Mouse (Mus musculus): Measurements from ENCODE around the gene Pfdn4. TPM values are rescaled to one million over a fixed set of nuclear protein-coding genes. Genes with fewer than 3 reads are reported as not detected.

Gene Pfdn4
- polyA plus RNA-seq, 1 experiment from 2014 or later = 18.1 TPM

DNA sequence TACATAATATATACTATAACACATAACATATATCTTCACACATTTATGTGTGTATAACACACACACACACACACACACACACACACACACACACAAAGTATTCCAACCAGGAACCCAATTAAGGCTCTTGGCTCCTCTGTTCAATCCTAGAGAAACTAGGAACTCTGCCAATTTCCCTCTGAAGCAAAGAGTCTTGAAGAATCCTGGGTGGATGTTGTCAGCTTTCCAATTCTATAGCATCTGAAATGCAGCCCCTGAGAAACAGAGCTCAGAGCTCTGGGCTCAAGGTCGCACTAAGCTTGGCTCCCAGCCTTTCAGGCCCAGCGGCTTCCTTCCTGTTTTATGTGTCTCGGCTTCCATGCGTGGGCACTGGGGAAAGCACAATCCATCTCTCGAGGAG is 54.0 kb downstream of the Pfdn4 start:
- H3K4me3 ChIP-seq (ENCODE audit: low read depth, low read length) = no peak overlapping the region
- H3K36me3 ChIP-seq (ENCODE audit: control insufficient read depth, insufficient read depth) = no peaks in the 10 kb centered on the region
- H3K4me2 ChIP-seq (ENCODE audit: low read depth, low read length) = no peak overlapping the region
- no peak for ATAC-seq (ENCODE audit: low read depth)
- H3K4me1 ChIP-seq (ENCODE audit: control insufficient read depth, low read depth, low read length) = no peaks in the 10 kb centered on the region
- H3K27me3 ChIP-seq (ENCODE audit: control insufficient read depth, insufficient read depth, low read depth, low read length) = no peaks in the 10 kb centered on the region
- H3K27ac ChIP-seq (ENCODE audit: low read length) = no peak overlapping the region
- WGBS (ENCODE audit: insufficient replicate concordance) = 28% methylated on average over 5 of the region's 5 CpGs
- no peaks in the 10 kb centered on the region for H3K9me3 ChIP-seq (replicated peaks; ENCODE audit: control insufficient read depth, low read length)
- no peak overlapping the region for H3K9ac ChIP-seq (ENCODE audit: low read depth, low read length)

GRCm38 (mm10) chr2:170552088-170552487 is 55.9 kb downstream of the Pfdn4 start:
- Histone ChIP-seq H3K9ac (ENCODE audit: low read depth, low read length) (no peak overlapping the region), H3K9me3 (replicated peaks; ENCODE audit: control insufficient read depth, low read length) (no peaks in the 10 kb centered on the region), H3K4me1 (ENCODE audit: control insufficient read depth, low read depth, low read length) (no peaks in the 10 kb centered on the region), H3K27me3 (ENCODE audit: control insufficient read depth, insufficient read depth, low read depth, low read length) (no peaks in the 10 kb centered on the region), H3K4me3 (ENCODE audit: low read depth, low read length) (no peak overlapping the region), H3K4me2 (ENCODE audit: low read depth, low read length) (no peak overlapping the region), H3K27ac (ENCODE audit: low read length) (no peak overlapping the region), H3K36me3 (ENCODE audit: control insufficient read depth, insufficient read depth) (no peaks in the 10 kb centered on the region)
- ATAC-seq (ENCODE audit: low read depth) = no peak
- 56% methylated on average over 7 of the region's 7 CpGs for WGBS (ENCODE audit: insufficient replicate concordance)

GRCm38 (mm10) chr2:170563956-170564855 is 68.0 kb downstream of the Pfdn4 start:
- Histone ChIP-seq H3K36me3 (ENCODE audit: control insufficient read depth, insufficient read depth) (no peaks in the 10 kb centered on the region), H3K9ac (ENCODE audit: low read depth, low read length) (no peak overlapping the region), H3K4me1 (ENCODE audit: control insufficient read depth, low read depth, low read length) (no peaks in the 10 kb centered on the region), H3K27ac (ENCODE audit: low read length) (no peak overlapping the region), H3K4me3 (ENCODE audit: low read depth, low read length) (no peak overlapping the region), H3K27me3 (ENCODE audit: control insufficient read depth, insufficient read depth, low read depth, low read length) (no peaks in the 10 kb centered on the region), H3K9me3 (replicated peaks; ENCODE audit: control insufficient read depth, low read length) (no peaks in the 10 kb centered on the region), H3K4me2 (ENCODE audit: low read depth, low read length) (no peak overlapping the region)
- 71% methylated on average over 15 of the region's 15 CpGs for WGBS (ENCODE audit: insufficient replicate concordance)
- ATAC-seq (ENCODE audit: low read depth) = no peak

DNA sequence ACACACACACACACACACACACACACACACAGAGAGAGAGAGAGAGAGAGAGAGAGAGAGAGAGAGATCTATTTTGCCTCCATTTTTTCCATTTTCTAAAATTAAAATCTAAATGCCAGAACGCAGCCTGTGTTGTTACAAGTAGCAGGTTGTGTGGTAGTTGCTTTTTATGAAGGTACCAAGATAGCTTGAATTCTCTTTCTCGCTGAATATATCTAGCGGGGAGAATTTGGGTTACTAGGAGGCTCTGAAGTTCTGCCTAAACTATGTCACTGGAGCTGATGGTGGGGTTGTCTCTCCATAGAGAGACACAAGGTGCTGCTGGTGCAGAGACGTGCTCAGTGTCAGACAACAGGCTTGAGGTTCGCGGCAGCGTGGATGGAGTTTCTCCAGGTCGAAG is 68.8 kb downstream of the Pfdn4 start:
- Histone ChIP-seq H3K4me3 (ENCODE audit: low read depth, low read length) (no peak overlapping the region), H3K27me3 (ENCODE audit: control insufficient read depth, insufficient read depth, low read depth, low read length) (no peaks in the 10 kb centered on the region), H3K9me3 (replicated peaks; ENCODE audit: control insufficient read depth, low read length) (no peaks in the 10 kb centered on the region), H3K9ac (ENCODE audit: low read depth, low read length) (no peak overlapping the region), H3K4me2 (ENCODE audit: low read depth, low read length) (no peak overlapping the region), H3K36me3 (ENCODE audit: control insufficient read depth, insufficient read depth) (no peaks in the 10 kb centered on the region), H3K27ac (ENCODE audit: low read length) (no peak overlapping the region), H3K4me1 (ENCODE audit: control insufficient read depth, low read depth, low read length) (no peaks in the 10 kb centered on the region)
- ATAC-seq (ENCODE audit: low read depth) = no peak
- 75% methylated on average over 8 of the region's 8 CpGs for WGBS (ENCODE audit: insufficient replicate concordance)

Other genes with a start within 250 kb of the Pfdn4 start
- 7.4 and 8.4 TPM in 2 replicates for gene Bcas1, start 68.6 kb upstream of the Pfdn4 start, polyA plus RNA-seq (2015; fragmentation: Nextera tagmentation; extraction: Ambion mirVana)
- not detected in 2 replicates for gene Cyp24a1, start 717 bp downstream of the Pfdn4 start, polyA plus RNA-seq (2015; fragmentation: Nextera tagmentation; extraction: Ambion mirVana)
- not detected in 2 replicates for gene 4930470P17Rik, start 105.6 kb downstream of the Pfdn4 start, polyA plus RNA-seq (2015; fragmentation: Nextera tagmentation; extraction: Ambion mirVana)
- gene Dok5, start 235.4 kb downstream of the Pfdn4 start, polyA plus RNA-seq (2015; fragmentation: Nextera tagmentation; extraction: Ambion mirVana) = 0.33 and 0.58 TPM in 2 replicates